Mouse (Mus musculus) embryonic facial prominence, embryonic 13.5 days (tissue): ENCODE results near the gene Ddc. TPM values are rescaled to one million over a fixed set of nuclear protein-coding genes. Genes with fewer than 3 reads are reported as not detected.

Source experiments
- ATAC-seq: fragments of 200-750 bp; cut with Nextera tagmentation; 2 replicates; pipeline ENCODE4 v1.8.0; 2017; ENCODE audit warnings: low read depth; ENCODE audit not compliant: insufficient number of reproducible peaks, insufficient read depth, low FRiP score, low TSS enrichment
- H3K27ac ChIP-seq: fragments of 300-500 bp; sonication (generic); 2 replicates; pipeline ENCODE4 v1.5.1; 2015; ENCODE audit warnings: moderate library complexity, mild to moderate bottlenecking, inconsistent platforms
- H3K27me3 ChIP-seq: fragments of 300-500 bp; sonication (generic); 2 replicates; pipeline ENCODE4 v1.6.1; 2015; ENCODE audit warnings: mild to moderate bottlenecking, inconsistent platforms
- H3K36me3 ChIP-seq: fragments of 300-500 bp; sonication (generic); 2 replicates; pipeline ENCODE4 v1.6.1; 2015; ENCODE audit warnings: mild to moderate bottlenecking, inconsistent platforms
- H3K4me1 ChIP-seq: fragments of 300-500 bp; sonication (generic); 2 replicates; pipeline ENCODE4 v1.6.1; 2015; ENCODE audit warnings: inconsistent platforms
- H3K4me2 ChIP-seq: fragments of 300-500 bp; sonication (generic); 2 replicates; pipeline ENCODE4 v1.6.1; 2015; ENCODE audit warnings: moderate library complexity, mild to moderate bottlenecking, inconsistent platforms
- H3K4me3 ChIP-seq: fragments of 300-500 bp; sonication (generic); 2 replicates; pipeline ENCODE4 v1.5.1; 2015; ENCODE audit warnings: mild to moderate bottlenecking, inconsistent platforms
- H3K9ac ChIP-seq: fragments of 300-500 bp; sonication (generic); 2 replicates; pipeline ENCODE4 v1.6.1; 2015; ENCODE audit warnings: mild to moderate bottlenecking, inconsistent platforms
- H3K9me3 ChIP-seq: fragments of 300-500 bp; sonication (generic); 2 replicates; pipeline ENCODE4 v1.6.1; 2016; ENCODE audit warnings: inconsistent platforms
- WGBS: fragments of 180-500 bp; shearing (Covaris S2); methylation state at CpG from one replicate; pipeline ENCODE4 v1.1.7; 2015; ENCODE audit warnings: mixed read lengths; 5-methylcytosine and 5-hydroxymethylcytosine counted together
- polyA plus RNA-seq: library from polyadenylated mRNA; unstranded; fragments of >200 nt; fragmentation: Nextera tagmentation; extraction: Ambion mirVana; gene quantifications from 2 replicates; pipeline ENCODE4 v1.2.1, GENCODE M21; 2015

The Ddc gene
- polyA plus RNA-seq, 1 experiment from 2014 or later, result 5.3 TPM

DNA sequence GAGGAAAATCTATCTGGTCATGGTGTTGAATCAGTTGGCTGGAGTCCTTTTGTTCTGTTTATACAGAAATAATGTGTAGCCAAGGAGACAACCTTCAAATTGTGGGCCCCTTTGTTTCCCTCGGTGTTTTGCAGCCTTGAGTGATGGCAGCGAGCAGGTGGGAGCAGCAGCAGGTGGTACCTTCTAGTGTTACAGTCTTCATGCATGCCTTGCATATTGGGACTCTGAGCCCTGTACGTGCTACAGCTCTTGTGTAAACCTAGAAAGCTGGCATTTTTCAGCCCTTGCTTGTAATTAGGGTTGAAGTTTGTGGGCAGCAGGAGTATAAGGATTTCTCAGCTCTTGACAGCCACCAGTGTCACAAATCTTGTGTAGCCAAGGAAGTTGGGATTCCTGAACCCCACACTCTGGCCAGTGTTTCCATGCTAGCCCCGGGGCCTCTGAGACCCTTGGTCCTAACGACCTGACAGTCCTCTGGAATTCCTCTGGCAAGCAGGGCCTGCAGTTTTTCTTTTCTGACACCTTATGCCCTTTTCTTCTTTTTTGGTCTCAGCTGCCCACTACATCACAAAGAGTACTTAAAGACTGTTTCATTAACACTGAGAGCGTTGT is 42.8 kb downstream of the Ddc start:
- Histone ChIP-seq H3K27me3 (no peaks in the 10 kb centered on the region), H3K4me3 (no peak overlapping the region), H3K36me3 (no peaks in the 10 kb centered on the region), H3K9ac (no peak overlapping the region), H3K9me3 (0 out of 2 replicates have a peak, but pooled peaks cover 3% of the 10 kb centered on the region), H3K4me1 (peaks cover 42% of the 10 kb centered on the region), H3K27ac (peak overlapping the region; percentile 81), H3K4me2 (no peak overlapping the region)
- peak; percentile 78 for ATAC-seq
- 34% methylated on average over 6 of the region's 6 CpGs for WGBS

DNA sequence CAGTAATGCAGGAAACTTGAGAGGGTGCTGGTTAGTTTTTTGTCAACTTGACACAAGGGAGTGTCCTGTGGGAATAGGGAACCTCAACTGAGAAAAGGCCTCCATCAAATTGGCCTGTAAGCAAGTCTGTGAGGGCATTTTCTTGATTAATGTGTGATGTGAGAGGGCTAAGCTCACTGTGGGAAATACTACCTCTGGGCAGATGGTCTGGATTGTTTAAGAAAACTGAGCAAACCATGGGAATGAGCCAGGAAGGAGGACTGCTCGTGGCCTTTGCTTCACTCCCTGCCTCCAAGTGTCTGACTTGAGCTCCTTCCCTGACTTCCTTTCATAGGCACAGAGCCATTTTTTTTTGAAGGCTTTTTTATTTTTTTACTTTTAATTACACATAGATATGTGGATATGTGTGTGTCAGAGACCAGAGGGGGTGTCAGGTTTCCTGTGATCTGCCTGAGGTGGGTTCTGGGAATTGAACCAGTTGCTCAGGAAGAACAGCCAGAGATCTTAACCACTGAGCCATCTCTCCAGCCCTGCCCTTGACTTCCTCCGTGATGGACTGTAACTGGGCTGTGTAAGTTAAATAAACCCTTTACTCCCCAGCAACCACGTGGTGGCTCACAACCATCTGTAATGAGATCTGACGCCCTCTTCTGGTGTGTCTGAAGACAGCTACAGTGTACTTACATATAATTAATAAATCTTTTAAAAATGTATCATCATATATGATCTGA is 44.0 kb downstream of the Ddc start:
- ATAC-seq, result peak; percentile 67
- no peak overlapping the region for H3K4me3 ChIP-seq
- H3K27me3 ChIP-seq, result no peaks in the 10 kb centered on the region

DNA sequence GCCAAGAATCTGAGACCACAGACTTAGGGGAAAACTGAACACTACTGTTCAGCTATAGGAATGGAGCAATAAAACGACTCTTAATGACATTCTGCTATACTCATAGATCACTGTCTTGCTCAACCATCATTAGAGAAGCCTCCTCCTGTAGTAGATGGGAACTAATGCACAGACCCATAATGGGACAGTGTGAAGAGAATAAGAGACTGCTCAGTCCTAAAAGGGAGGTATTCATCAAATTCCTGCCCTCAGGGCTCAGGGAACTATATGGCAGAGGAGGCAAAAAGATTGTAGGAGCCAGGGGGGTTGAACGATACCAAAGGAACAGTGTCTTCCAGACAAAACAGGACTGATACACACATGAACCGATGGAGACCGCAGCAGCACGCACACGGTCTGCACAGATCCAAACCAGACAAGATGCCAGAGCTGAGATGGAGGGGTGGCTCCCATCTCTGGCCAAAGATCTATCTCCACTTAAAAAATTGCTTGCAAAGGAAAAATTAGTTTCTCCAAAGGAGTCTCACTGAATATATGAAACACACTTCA is 45.9 kb downstream of the Ddc start:
- Histone ChIP-seq H3K4me2 (no peak overlapping the region), H3K27me3 (no peaks in the 10 kb centered on the region), H3K36me3 (no peaks in the 10 kb centered on the region), H3K9ac (no peak overlapping the region), H3K9me3 (0 out of 2 replicates have a peak, but pooled peaks cover 3% of the 10 kb centered on the region), H3K4me1 (peaks cover 56% of the 10 kb centered on the region), H3K27ac (peak overlapping the region; percentile 87), H3K4me3 (no peak overlapping the region)
- WGBS, result 39% methylated on average over 6 of the region's 6 CpGs
- ATAC-seq, result no peak

More for the DNA sequence above, 44.0 kb downstream of the Ddc start:
- Histone ChIP-seq H3K4me2 (no peak overlapping the region), H3K27ac (peak overlapping the region; percentile 81), H3K9me3 (0 out of 2 replicates have a peak, but pooled peaks cover 3% of the 10 kb centered on the region), H3K9ac (no peak overlapping the region), H3K36me3 (no peaks in the 10 kb centered on the region), H3K4me1 (peaks cover 52% of the 10 kb centered on the region)
- 41% methylated on average over 4 of the region's 4 CpGs for WGBS

DNA sequence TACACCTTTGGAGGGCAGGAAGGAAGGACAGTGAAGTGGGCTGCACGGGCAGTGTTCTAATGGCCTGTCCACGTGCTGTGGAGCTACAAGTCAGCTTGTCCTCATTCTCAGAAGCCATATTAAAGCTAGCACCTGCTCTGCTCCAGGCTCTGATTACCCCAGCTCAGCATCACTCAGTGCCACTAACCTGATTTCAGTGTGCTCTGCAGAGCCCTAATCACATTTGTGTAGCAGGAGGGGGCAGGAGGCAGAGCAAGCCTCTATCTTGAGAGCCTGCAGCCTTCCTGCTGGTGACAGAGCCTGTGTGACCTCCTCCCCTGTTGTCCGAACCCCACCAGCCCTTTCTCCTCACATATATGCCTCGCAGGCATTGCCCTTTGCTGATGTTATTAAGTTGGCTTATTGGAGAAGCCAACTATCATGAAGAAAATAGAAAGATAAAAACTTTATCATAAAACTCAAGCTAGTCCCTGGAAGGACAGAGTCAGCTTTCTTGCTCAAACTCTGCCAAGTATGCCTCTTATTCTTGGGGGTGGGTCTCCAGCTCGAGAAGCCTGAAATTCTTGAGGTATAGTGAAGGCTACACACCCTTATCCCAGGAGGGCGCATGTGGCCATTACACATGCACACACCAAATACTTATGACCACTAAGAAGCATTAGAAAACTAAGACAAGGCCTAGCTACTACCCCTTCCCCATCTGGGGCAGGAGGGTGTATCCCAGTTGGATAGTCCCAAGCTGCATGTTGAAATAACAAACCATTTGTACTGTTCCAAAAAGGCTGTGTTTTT is 47.3 kb downstream of the Ddc start:
- Histone ChIP-seq H3K27me3 (no peaks in the 10 kb centered on the region), H3K9ac (no peak overlapping the region), H3K4me1 (peaks cover 51% of the 10 kb centered on the region), H3K36me3 (no peaks in the 10 kb centered on the region), H3K4me2 (no peak overlapping the region), H3K9me3 (no peaks in the 10 kb centered on the region), H3K27ac (peak overlapping the region; percentile 87), H3K4me3 (no peak overlapping the region)
- ATAC-seq, result no peak
- 53% methylated on average over 6 of the region's 6 CpGs for WGBS

DNA sequence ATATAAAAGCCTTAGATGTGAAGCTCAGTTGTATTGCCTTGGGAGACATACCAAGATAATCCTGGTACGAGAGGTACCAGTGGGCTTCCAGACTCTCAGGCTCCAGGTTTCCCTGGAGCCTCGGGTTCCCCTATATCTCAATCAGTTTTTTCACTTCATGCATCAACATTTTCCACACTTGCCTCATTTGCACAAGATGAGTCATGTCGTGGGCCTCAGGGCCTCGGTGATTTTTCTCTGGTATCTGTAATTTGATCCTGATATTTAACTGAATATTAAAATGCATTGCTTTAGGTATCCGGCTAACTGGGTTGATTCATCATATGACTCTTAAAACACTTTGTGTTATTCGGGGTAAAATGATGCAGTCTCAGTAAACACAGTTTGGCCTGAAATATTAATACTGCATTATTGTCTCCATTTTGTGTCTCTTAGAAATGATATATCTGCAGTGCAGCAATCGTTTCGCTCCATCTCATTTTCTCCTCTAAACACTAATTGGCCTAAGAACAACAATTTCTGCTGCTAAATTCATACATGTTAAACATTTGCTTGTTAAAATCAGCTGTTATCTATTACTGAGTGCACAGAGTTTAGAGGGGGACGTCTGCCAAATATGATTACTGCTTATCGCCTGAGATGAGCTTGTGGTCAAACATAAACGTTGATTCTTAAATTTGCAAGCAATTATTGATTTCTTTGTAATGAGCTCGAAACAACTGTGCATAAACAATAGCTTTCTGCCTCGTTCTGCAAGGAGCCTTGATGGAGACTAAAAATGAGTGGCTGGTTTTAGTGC is 48.2 kb downstream of the Ddc start:
- no peak overlapping the region for H3K9ac ChIP-seq
- H3K9me3 ChIP-seq, result no peaks in the 10 kb centered on the region
- H3K27ac ChIP-seq, result peak overlapping the region; percentile 87
- ATAC-seq, result no peak
- H3K27me3 ChIP-seq, result no peaks in the 10 kb centered on the region
- no peak overlapping the region for H3K4me3 ChIP-seq
- no peak overlapping the region for H3K4me2 ChIP-seq
- H3K36me3 ChIP-seq, result no peaks in the 10 kb centered on the region
- 32% methylated on average over 13 of the region's 13 CpGs for WGBS
- peaks cover 45% of the 10 kb centered on the region for H3K4me1 ChIP-seq

DNA sequence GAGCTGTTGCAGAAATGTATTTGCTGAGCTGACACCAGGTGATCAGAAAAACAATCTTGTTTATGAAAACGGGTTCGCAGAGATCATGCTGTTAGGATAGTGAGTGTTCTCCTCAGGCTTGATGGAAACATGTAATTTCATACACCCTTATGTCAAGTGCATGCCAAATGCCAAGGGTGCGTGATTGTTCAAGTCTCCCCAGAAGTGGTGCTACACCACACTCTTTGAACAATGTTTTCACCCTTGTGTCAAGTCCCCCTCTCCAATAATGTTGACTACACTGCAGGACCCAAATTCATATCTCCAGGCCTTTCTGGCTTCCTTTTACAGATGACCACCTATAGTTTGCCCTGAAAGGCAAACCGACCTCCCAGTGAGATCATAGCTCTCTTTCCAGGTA is 49.5 kb downstream of the Ddc start:
- peaks cover 42% of the 10 kb centered on the region for H3K4me1 ChIP-seq
- H3K27ac ChIP-seq, result peak overlapping the region; percentile 55; the same call in 1 of the 2 replicates
- ATAC-seq, result no peak
- no peaks in the 10 kb centered on the region for H3K9me3 ChIP-seq
- no peak overlapping the region for H3K9ac ChIP-seq
- H3K36me3 ChIP-seq, result no peaks in the 10 kb centered on the region
- H3K4me3 ChIP-seq, result no peak overlapping the region
- H3K27me3 ChIP-seq, result no peaks in the 10 kb centered on the region
- no peak overlapping the region for H3K4me2 ChIP-seq
- WGBS, result 91% methylated on average over 4 of the region's 4 CpGs

DNA sequence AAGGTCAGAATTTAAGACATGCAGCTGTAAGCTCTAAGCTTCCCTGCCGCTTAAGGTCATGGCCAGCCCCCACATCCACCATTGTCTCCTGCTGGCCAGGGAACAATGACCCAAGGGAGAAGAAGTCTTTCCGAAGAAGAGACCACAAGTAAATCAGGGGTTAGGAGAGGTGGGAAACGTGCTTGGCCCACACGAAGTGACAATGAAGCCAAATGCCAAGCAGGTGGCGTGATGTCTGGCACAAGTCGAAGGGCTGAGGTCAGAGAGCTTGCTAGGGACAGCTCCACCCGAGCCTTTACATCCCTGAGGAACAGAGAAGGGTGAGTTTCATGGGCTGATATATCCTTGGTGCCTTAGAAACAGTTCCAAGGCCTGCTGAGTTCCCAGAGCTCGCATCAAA is 52.9 kb downstream of the Ddc start:
- Histone ChIP-seq H3K4me3 (no peak overlapping the region), H3K4me2 (no peak overlapping the region), H3K27ac (peak overlapping the region; percentile 22; the same call in 1 of the 2 replicates), H3K27me3 (no peaks in the 10 kb centered on the region), H3K9me3 (no peaks in the 10 kb centered on the region), H3K9ac (no peak overlapping the region), H3K36me3 (no peaks in the 10 kb centered on the region), H3K4me1 (peaks cover 24% of the 10 kb centered on the region)
- 78% methylated on average over 8 of the region's 8 CpGs for WGBS
- no peak for ATAC-seq

DNA sequence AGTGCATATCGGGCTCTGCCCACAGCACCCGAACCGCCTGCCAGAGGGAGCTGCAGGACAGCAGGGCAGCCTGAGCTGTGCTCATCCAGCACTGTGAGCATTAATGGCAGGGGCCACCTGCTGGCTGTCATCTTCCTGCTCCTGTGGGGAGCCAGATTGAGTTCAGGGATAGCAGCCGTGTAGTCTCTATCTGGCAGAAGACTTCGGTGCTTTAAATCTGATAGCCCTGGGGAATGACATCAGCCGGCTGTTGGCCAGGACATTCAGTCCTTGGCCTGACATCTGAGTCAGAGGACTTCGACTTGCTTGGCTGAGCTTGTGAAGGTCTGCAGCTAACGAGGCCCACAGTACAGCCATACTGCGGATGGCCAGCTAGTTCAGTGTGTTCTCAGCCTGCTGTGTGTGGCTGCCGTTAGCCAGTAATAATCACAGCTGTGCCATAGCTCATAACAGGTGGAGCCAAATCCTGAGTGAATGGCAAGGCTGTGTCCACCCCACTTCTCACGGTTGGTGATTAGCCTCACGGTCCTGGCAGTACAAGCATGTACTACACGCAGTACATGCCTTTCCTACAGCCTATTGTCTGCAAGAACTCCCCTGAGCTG is 53.5 kb downstream of the Ddc start:
- Histone ChIP-seq H3K27ac (peak overlapping the region; percentile 23; the same call in 1 of the 2 replicates), H3K27me3 (no peaks in the 10 kb centered on the region), H3K4me2 (no peak overlapping the region), H3K4me3 (no peak overlapping the region), H3K9ac (no peak overlapping the region), H3K4me1 (peaks cover 18% of the 10 kb centered on the region), H3K36me3 (no peaks in the 10 kb centered on the region), H3K9me3 (no peaks in the 10 kb centered on the region)
- no peak; the same call in 1 of the 2 replicates for ATAC-seq
- 51% methylated on average over 13 of the region's 13 CpGs for WGBS

DNA sequence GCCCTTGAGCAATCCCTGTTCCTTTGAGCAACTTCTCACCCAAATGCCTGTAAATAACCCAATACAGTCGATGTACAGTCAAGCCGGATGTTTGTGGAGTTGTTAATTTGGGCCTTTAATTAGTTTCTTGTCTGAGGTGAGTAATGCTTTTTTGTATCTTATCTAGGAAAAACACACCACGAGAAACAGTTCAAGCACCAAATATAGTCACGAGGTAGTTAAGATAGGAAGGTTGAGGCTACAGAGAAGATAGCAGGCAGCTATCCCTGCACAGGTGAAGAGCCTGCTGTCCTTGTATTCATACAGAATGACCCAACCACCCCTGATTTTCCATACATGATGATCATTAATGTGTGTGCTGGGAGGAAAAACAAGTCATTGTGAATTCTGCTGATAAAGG is 56.4 kb downstream of the Ddc start:
- Histone ChIP-seq H3K27ac (no peak overlapping the region), H3K27me3 (no peaks in the 10 kb centered on the region), H3K4me1 (peaks cover 24% of the 10 kb centered on the region), H3K9ac (no peak overlapping the region), H3K9me3 (no peaks in the 10 kb centered on the region), H3K36me3 (no peaks in the 10 kb centered on the region), H3K4me2 (no peak overlapping the region), H3K4me3 (no peak overlapping the region)
- 81% methylated on average over 4 of the region's 4 CpGs for WGBS
- no peak for ATAC-seq

DNA sequence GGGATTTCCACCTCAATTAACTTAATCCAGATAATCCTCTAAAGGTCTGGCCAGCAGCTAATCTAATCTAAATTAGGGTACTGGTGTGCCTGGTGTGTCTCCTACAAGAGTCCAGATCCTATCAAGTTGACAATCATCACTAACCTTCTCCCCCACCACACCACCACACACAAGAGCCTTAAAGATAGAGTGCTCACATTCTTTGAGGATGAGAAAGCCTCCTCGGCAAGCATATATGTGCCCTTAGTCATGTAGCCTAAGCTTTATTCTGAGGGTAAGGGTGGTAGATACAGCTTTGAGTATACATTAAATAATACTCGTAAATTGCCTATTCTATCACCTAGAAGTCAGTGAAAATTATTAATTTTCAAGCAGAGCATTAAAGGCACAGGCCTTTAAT is 57.2 kb downstream of the Ddc start:
- ATAC-seq, result no peak
- no peak overlapping the region for H3K27ac ChIP-seq
- 76% methylated on average over 2 of the region's 2 CpGs for WGBS

More for the DNA sequence above, 57.2 kb downstream of the Ddc start:
- H3K4me1 ChIP-seq, result peaks cover 30% of the 10 kb centered on the region
- no peak overlapping the region for H3K4me3 ChIP-seq
- H3K4me2 ChIP-seq, result no peak overlapping the region
- no peaks in the 10 kb centered on the region for H3K9me3 ChIP-seq
- H3K9ac ChIP-seq, result no peak overlapping the region
- no peaks in the 10 kb centered on the region for H3K36me3 ChIP-seq
- H3K27me3 ChIP-seq, result no peaks in the 10 kb centered on the region
